Mouse (Mus musculus) liver, embryonic 14.5 days (tissue): ENCODE measurements around the gene Med13l.

Source experiments
- CTCF ChIP-seq: IDR thresholded peaks from 2 replicates; pipeline ENCODE4 v1.5.1; 2016; ENCODE audit warnings: antibody characterized with exemption, low read depth, control low read depth
- EP300 ChIP-seq: IDR thresholded peaks from 2 replicates; pipeline ENCODE4 v1.6.1; 2016; ENCODE audit warnings: antibody characterized with exemption, low read depth

DNA sequence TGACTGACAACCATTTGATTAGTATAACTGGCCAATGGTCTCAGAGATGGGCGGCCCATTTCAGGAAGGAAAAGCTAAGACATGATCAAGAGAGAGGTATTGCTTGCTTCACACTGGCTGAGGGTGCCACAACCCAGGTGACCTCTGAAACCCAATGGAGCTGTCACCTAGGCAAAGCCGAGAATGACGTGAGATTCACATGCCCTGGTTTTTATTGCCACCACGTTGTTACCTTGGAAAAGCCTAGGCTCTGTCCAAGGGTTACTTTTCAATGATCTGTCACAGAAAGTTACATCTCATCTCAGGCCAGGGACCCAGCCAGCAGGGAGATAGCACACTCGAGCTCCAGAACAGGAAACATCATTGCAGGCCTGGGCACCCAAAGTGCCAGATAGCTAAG, 10.0 kb upstream of the Med13l start:
- TF ChIP-seq CTCF, result no peak
- no peak for TF ChIP-seq EP300
